Mouse (Mus musculus) thymus, postnatal 25 days (tissue): Measurements from ENCODE around the gene Ttc22.

Experiments used
- DNase-seq: peaks from one replicate; pipeline ENCODE4 v3.0.0; 2022

Ttc22 gene

DNA sequence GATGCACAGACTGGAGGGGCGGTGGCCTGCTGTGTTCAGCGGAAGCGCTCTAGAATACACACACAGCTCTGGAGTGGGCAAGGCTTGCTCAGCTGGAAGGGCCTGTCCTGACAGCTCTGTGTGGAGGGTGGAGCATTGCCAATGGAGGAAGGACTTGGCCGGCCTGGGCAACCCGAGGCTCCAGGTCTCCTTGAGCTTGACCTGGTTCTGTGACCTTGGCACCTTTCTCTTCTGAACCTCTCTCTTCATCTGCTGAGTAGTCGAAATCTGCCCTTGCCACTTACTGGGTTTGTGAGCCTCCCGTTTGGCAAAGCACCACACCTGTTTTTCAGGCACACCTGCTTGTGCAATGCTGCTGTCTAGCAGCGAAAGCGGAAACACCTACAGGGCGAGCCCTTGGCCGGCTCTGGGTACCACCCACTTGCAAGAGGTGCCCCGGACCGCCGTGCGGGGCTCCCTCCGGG is at the start of gene Ttc22:
Gene Ttc22, plus strand, starts transcription at position 403 of the 464 bp plus-strand sequence.
- no peak for DNase-seq

DNA sequence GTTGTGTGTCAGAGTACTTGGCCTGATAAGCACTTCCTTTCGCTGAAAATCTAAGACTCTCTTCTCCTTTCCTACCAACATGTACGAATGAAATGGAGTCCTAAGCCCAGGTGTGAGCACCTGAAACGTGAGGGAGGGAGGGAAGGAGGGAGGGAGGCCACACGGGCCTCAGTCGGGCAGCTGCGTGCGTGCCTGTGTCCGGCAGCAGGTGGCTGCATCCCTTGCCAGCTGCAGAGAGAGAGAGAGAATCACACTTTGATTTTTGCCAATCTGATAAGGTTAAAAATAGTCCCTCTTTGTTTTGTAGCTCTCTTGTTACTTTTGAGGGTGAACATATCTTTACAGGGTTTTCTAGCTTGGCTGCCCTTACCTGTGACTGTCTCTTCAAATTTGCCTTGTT is 47.2 kb upstream of the Ttc22 start:
- no peak for DNase-seq

DNA sequence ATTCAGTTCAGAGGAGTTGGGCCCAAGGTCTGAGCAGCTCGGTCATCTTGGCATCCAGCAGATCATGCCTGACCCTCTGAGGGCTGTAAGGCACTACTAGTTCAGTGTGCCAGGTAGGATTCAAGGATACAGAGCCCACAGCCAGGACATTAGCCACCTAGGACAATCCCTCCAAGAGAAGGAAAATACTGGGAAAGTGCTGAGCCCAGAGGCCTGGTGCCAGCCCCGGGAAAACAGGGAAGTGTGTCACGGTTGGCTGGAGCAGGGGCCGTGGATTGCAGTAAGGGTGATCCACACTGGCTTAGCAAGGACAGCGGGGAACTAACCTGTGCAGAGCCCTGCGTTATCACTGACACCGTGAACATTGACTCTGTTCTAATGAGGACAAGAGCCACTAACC is 44.7 kb upstream of the Ttc22 start:
- no peak for DNase-seq

DNA sequence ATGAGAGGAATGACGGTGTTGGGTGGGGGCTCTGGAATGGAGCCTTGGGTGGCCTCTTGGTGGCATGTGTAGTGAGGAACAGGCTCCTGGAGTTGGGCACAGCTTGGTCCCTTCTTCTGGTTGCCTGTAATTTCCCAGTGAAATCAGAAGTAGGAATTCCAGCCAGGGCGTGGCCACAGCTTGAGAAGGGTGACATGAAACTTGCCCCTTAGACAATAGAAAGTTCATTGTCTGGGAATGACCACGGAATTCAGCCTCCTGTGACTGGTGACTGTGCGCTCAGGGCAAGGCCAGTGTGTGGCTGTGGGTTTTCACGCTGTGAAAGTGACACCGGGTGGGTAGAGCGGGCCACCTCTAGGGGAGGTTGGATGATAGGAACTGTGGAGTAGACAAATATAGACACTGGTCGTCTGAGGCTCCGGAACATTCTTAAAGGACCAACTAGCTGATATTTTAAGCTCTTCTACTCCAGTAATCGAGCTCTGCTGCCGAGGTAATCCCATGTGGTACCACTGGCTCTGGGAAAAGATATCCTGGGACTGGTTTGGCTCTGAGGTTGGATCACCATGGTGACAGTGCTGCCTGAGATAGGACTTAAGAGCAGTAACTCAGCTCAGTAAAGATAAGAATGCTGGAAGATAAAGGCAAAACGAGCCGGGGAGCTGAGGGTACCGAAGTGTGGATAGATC is 40.9 kb upstream of the Ttc22 start:
- DNase-seq, result no peak

DNA sequence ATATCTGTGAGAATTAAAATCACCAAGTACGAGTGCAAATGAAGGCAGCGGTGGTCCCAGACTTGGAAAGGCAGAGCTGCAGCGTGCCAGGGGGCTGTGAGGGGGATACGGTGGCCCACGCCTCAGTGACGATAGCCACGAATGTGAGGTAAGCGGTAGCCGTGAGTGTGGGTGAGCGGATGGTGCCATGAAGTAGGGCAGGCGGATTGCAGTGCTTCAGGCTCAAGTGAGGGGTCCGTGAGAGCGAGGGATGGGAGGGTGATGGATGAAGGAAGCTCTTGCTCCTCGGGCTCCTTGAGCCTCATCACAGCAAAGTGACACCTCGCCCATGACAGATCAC is 40.4 kb upstream of the Ttc22 start:
- no peak for DNase-seq

DNA sequence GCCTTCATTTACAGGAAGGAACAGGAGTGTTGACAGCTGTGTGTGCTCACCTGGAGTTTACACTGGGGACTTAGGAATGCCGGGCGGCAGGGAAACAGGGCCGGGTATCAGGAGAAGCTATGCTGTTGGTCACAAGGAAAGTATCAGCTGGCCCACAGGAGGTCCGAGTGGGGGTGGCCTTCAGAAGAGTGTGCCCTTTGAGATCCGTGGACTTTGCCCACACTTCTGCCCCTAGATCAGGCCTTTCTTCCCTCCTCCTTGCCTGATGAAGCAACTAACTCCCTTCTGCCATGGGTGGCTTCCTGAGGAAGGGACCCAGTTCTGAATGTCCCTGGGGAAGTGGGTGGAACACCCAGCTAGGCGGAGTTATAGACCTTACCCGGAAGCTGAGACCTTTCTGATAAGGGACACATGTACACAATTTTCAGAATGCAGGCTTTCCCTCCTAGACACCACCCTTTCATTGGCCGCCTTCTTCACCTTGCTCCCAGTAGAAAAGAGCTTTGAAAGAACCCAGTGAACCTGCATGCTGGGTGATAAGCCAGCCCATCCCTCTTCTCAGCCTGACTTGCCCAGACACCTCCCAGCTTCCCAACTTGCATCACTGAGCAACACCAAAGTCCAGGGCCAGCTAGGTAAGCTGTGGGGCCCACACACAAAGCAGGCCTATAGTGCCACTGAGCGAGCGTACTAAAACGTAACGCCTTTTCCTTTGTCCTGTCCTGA is 39.6 kb upstream of the Ttc22 start:
- DNase-seq, result no peak

DNA sequence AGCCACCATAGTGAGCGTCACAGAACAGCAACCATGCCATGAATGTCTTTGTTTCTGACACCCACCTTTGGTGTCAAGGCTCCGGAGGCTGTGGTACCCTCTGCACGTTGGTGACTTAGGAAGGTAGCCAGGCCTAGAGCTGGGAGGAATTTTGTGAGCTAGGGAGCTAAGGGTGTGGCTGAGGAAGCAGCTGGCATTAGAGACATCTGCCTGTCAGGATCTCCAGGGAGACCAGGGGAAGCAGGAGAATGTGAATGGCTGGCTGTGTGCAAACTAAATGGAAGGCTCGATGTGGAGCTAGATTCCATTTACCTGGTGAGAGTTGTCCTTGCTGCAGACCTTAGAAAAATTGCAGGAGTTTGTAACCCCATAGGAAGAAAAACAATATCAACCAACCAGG is 37.6 kb upstream of the Ttc22 start:
- DNase-seq, result no peak

DNA sequence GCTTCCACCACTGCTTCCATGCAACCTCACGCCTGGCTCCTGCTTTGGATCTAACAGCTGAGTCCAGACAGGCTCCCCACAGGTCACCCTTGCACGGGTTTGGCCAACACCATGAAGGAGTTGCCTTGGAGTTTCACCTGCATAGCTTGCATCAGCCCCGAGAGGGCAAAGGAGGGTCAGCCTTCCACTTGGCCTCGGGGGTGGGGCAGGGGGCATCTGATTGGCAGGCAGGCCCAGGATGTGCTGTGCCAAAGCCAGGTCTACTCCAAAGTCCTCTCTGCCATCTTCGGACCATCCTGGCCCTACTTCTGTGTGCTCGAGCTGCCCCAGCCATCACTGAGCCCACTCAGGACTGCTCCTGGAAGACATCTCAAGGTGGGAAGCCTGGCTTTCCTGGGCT is 35.2 kb upstream of the Ttc22 start:
- DNase-seq, result no peak

DNA sequence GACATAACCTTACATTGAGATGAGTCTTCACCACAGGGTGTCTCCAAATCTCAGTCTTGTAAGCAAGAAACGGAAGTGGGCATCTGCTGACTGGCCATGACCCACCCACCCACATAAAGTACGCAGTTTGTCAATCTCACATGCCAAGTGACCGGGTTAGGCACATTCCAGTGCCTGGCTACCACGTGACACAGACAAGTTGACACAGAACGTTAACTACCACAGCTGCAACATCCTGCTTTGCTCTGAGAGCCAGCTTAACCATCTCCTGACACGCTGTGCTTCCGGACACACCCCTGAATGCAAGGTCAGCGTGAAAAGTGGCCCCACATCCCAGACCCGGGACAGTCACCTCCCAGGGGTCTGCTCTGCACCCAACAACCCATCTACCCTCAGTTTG is 32.1 kb upstream of the Ttc22 start:
- DNase-seq, result no peak

DNA sequence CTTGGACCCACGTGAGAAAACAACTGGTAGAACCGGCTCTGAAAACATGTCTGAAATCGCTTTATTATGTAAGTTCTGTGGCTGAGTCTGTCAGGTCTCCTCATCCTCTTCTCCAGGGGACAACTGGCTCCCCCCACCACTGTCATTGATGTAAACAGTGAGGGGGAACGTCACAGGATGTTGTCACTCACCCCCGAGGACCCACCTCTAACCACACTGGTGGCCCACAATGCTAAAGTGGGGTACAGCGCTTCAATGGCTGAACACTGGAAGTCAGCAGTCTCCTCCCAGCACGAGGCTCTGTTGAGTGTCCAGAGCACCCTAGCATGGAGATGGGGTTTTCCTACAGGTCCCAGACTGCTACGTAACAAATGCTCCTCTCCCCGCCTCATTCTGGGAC is 31.4 kb upstream of the Ttc22 start:
- DNase-seq, result no peak

DNA sequence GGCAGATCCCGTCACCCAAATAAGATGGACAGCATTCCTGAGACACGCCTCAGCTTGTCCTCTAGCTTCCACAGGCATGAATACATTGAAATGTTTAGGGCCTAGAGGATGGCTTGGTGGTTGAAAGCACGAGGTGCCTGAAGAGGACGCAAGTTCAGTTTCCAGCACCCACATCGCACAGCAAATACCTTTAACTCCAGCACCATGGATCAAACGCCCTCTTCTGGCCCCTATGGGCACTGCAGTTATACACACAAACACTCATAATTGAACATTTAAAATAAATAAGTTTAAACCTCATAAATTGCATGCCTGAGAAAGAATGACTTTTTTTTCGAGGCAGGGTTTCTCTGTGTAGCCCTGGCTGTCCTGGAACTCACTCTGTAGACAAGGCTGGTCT is 28.6 kb upstream of the Ttc22 start:
- DNase-seq, result no peak

DNA sequence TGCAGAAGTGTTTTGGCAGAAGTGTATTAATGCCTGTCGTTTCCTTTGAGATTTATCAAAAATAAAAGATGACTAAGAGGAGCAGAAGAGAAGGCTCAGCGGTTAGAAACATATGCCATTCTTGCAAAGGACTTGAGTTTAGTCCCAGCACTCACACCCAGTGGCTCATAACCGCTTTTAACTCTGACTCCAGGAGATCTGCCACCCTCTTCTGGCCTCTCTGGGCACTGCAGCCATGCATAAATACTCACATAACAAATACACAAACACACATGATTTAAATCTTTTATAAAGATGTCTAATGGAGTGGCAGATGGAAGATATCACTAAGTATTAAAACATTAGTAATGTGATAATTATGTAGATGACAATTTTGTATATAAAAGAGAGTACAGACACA is 26.0 kb upstream of the Ttc22 start:
- DNase-seq, result no peak

DNA sequence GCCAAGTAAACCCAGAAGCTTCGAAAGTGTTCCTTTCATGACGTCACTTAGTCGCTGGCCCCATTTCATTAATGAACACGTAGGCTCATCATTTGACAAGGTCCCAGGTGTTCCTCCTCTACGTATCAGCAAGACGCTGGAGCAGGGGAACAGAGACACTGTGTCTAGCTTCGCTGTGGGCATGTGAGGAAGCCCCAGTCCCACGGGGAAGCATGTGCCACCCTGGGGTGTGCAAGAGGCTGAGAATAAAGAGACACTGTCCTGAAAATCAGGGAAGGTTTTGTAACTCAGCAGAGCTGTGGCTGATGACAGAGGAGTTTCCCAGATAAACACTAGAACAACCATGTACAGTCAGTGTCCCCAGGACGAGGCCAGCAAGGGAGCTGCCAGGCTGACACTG is 25.2 kb upstream of the Ttc22 start:
- DNase-seq, result no peak

DNA sequence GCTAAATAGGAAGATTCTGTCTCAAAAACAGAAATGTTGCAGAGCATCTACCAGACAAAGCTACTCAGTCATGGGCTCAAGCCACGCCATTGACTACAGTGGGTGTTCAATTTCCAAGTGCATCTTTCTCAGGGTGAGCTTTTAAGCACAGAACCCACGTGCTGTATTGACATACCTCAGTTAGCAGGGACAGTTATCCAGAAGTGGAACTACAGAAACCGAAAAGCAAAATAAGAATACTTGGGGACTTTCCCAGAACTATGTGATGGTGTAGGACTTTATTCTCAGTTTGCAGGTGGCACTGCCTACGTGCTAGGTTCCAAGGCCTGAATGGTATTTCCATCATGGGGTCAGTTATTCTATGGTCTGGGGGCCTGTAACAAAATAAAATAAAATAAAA is 24.5 kb upstream of the Ttc22 start:
- no peak for DNase-seq

DNA sequence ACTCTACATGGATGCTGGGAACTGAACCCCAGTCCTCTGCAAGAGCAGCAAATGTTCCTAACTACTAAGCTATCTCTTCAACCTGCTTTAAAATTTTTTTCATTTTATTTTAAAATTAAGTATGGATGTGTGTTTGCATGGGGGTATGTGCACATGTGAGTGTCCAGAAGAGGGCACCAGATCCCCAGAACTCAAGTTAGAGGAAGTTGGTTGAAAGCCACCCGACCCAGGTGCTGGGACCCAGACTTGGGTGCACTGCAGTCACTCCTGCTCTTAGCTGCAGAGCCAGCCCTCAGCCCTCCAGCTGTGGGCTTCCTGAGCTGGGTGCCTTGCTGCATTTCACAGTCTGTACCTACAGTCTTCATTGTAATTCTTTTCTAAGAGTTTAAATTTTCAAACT is 22.8 kb upstream of the Ttc22 start:
- no peak for DNase-seq

DNA sequence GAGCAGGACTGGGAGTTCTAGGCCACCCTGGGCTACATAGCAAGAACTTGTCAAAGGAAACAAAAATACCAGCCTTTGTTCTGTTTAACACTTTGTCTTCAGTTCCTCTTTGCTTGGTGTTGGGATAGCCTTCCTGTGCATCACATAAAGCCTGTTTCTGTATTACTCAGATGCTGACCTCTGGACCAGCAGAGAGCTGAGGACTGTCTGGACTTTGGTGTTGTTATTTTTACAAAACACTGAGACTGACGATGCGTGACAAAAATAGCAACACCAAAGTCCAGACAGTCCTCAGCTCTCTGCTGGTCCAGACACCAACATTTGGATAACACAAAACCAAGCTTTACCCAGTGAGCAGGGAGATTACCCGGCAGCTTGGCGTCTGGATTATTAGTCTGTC is 21.5 kb upstream of the Ttc22 start:
- no peak for DNase-seq

DNA sequence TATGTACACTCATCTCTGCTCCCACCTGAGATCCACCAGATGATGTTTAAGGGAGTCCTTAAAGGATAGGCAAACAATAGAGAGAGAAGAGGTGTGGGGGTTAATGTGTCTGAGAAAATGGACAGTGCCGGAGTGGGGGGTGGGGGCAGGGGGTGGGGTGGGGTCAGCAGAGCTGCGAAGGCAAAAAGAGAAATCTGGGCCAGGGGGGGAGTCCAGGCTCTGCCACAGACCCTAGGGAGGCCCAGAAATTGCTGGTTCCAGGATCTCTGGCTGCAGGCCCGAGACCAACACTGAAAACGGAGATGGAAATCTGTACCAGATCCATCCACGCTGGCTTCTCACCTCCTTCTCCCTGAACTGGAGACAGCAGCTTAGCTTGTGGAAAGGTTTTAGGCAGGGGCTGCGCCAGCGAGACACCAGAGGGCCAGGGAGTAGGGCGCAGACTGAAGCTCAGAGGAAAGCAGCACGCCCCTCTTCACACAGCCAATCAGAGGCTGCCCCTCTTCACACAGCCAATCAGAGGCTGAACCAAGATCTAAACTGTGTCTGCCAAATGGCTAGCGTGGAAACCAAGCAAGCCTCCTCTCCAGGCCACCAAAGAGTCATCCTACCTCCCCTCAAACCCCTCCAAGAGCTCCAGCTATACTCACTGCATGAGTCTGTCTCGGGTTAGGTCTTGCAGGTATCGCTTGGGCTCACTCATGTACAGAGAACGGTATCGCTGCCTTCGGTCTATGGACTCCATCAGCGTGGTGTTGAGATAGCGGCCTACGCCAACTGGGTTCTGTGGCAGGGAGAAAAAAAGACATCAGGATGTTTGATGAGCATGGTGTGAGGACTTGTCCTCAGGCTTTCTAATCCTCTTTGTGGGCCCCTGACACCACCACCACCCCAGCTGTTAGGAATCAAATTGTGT is 15.3 kb upstream of the Ttc22 start:
- no peak for DNase-seq

DNA sequence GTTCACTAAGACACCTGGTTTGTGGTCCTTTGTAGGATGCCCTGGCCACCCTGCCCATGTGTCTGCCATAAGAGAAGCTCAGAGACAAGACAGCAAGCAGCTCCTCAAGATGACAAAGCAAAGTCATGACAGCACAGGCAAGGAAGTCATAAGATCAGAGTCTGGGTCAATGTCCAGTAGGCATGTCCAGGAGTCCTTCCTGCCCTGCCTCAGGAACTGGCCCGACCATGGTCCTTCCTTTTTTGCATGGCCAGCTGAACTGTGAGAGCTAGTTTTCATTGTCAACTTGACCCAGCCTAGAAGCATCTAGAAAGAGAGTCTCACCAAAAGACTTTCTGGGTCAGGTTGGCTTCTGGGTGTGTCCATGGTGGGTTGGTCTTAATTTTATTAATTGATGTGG is 14.3 kb upstream of the Ttc22 start:
- DNase-seq, result no peak

DNA sequence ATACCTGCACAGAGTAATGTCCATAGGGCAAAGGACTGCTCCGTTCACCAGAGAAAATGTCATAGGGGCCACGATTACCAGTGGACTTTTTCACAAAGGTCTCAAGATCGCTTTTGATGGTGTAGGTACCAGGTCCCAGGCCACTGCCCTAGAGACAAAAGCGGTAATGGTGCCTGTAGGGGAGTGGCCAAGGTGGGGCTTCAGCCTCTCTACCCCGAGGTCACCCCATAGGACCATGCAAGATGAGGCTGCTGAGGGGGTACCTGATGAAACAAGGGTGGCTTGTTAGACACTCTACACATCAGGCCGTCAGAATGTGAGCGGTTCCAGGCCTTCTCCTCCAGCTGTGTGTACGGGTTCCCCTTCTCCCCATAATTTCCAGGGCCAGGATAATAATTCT is 9.1 kb upstream of the Ttc22 start:
- DNase-seq, result no peak

DNA sequence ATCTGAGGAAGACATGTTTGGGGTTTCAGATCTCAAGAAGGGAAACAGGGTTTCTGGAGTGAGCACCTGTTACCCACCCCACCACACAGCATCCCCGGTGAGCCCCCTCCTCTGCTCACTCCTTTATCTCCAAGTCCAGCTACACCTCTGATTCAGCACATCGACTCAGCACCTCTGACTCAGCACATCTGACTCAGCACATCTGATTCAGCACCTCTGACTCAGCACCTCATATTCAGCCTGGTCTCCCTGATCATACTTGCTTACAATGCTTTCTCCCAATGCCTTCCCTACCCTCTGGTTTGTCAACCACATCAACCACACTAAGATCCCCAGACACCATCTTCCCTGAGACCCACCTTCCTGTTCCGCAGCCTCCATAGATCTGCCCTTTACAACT is 8.7 kb upstream of the Ttc22 start:
- DNase-seq, result peak; percentile 54

DNA sequence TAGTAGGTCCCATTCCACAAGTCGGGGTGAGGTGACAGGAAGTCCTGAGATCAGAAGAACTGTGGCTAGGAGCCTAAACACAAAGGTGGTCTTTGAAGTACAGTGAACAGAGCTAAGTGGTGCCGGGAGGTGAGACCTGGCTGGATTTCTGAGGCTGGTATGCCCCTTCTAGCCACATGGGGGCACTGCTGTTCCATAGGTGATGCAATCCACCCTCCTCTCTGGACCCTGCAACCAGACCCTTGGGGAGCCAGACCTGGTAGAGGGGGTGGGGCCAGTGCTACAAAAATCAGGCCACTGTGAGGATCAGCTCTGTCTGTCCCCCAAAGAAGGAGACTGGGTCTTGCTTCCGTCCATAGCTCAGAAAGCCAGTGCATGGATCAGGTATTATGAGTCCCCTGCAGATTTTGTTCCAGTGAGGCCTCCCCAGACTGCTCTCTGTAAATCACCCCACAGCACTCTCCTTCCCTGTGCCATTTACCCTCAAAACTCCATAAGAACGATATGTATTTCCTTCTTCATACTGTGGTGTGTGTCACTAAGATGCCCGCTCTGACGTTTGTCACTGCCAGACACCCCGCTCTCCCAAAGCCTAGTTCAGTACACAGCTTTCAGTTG is 7.9 kb upstream of the Ttc22 start:
- peak; percentile 88 for DNase-seq

DNA sequence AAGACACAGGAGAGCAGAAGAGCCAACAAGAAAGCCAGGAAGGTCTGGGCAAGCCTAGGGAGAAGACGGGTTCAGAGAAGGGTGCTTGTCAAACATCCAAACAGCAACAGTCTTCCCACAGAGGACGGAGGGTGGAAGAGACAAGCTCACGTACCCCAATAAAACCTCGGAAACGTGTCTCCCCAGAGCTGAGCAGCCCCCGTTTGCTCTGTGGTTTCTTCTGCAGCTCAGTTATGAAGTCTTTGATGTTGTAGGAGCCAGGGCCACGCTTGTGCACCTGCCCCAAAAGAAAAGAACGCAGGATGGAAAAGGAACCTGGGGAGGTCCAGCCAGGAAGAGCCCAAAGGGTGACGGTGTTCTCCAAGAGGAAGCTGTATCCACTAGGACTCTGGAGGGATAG is 7.4 kb upstream of the Ttc22 start:
- peak; percentile 56 for DNase-seq

DNA sequence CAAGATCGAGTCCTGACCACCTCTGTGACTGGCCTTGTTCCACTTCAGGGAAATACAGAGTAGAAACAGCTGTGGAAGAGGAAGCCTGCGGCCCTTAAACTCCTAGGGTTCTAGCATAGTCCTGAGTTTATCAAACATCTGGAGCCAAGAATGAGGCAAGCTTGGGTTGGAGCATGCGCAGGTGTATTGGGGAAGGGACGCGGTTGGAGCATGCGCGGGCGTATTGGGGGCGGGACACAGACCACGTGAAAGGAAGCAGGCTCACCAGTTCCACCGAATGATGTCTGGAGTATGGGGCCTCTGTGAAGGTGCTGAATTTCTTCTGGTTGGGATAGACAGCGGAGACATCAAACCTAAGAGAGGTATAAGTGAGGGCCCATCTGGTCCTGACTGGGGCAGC is 6.6 kb upstream of the Ttc22 start:
- DNase-seq, result peak; percentile 34
